ENCODE assay signal across 8 mouse cellular contexts in the genomic region with DNA sequence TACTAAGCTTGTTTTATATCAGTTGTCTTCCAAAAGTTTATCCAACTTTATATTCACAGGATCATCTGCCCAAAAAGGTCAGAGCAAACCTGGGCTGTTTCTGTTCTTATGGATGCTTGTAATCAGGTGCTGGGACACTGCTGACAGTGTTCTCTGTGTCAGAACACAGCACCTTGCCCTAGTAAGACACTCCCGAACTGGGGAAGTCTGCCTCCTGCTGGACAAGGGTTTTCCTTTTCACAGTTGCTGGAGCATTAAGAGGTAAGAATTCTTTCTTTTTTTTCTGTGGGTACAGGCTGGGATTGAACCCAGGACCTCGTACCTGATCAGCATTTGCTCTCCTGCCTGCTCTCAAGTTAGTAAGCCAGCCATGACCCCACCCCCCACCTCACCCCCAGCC.
DNase-seq lines count a peak whose midpoint lies in the region; ATAC-seq lines count a peak whose summit lies in the region.

No protein-coding gene starts in this region.

- H3K27ac ChIP-seq in midbrain, embryonic 14.5 days (replicated peaks; ENCODE audit: low read depth, low read length) = no peak overlapping the region
- no peak overlapping the region for H3K27ac ChIP-seq in midbrain, embryonic 11.5 days (ENCODE audit: low read depth, low read length)

- 69% methylated on average over 2 of the region's 2 CpGs for WGBS in midbrain, embryonic 14.5 days
- WGBS in midbrain, embryonic 11.5 days = 59% methylated on average over 2 of the region's 2 CpGs

- H3K4me2 ChIP-seq in midbrain, embryonic 14.5 days (ENCODE audit: low read length) = no peak overlapping the region
- H3K4me2 ChIP-seq in midbrain, embryonic 11.5 days = no peak overlapping the region

- no peaks in the 10 kb centered on the region for H3K9me3 ChIP-seq in midbrain, embryonic 14.5 days (ENCODE audit: control insufficient read depth, low read length)
- no peaks in the 10 kb centered on the region for H3K9me3 ChIP-seq in midbrain, embryonic 11.5 days (ENCODE audit: control insufficient read depth, low read length)

- no peaks in the 10 kb centered on the region for H3K27me3 ChIP-seq in midbrain, embryonic 14.5 days (ENCODE audit: control insufficient read depth, insufficient read depth, low read length)
- no peaks in the 10 kb centered on the region for H3K27me3 ChIP-seq in midbrain, embryonic 11.5 days (ENCODE audit: control insufficient read depth, insufficient read depth, low read length)

- ATAC-seq in midbrain, embryonic 14.5 days (ENCODE audit: low FRiP score, low TSS enrichment) = no peak
- ATAC-seq in midbrain, embryonic 11.5 days (ENCODE audit: low FRiP score) = no peak

- no peaks in the 10 kb centered on the region for H3K4me1 ChIP-seq in midbrain, embryonic 14.5 days (ENCODE audit: control insufficient read depth, insufficient read depth, low read length)
- H3K4me1 ChIP-seq in midbrain, embryonic 11.5 days (ENCODE audit: control insufficient read depth, insufficient read depth, low read length) = no peaks in the 10 kb centered on the region

- H3K4me3 ChIP-seq in midbrain, embryonic 14.5 days (replicated peaks; ENCODE audit: low read depth, low read length) = no peak overlapping the region
- no peak overlapping the region for H3K4me3 ChIP-seq in midbrain, embryonic 11.5 days (ENCODE audit: low read depth, low read length)

- H3K36me3 ChIP-seq in midbrain, embryonic 14.5 days (ENCODE audit: control insufficient read depth, insufficient read depth, low read length) = peaks cover 10% of the 10 kb centered on the region; the same call in 1 of the 2 replicates
- no peaks in the 10 kb centered on the region for H3K36me3 ChIP-seq in midbrain, embryonic 11.5 days (ENCODE audit: control insufficient read depth, insufficient read depth, low read length)

- H3K9ac ChIP-seq in midbrain, embryonic 14.5 days (replicated peaks; ENCODE audit: low read length) = no peak overlapping the region
- H3K9ac ChIP-seq in midbrain, embryonic 11.5 days (ENCODE audit: low read length) = no peak overlapping the region

- DNase-seq in cerebellum, adult 9-10 months = peak; percentile 29
- no peak for DNase-seq in cerebellum, postnatal 4 days (ENCODE audit: low spot score in 2 of 2)
- DNase-seq in midbrain, embryonic 14.5 days = peak; percentile 40
- DNase-seq in midbrain, embryonic 11.5 days (ENCODE audit: low spot score, missing footprints) = no peak
- peak; percentile 23 for DNase-seq in induced T-regulatory cell, adult 2 months (ENCODE audit: low read depth)
- DNase-seq in spleen, postnatal 36 days (ENCODE audit: low spot score in 2 of 2) = peak; percentile 43 to 71
- no peak for DNase-seq in urinary bladder, postnatal 14 days (ENCODE audit: low spot score)
- DNase-seq in left cerebral cortex, adult 9 months (ENCODE audit: low spot score in 2 of 2) = no peak

Comparison
In these comparisons a context has a peak if more than half of its experiments do, and no peak if none do; other contexts are left out.
1. DNase-seq: peak in cerebellum, adult 9-10 months (single experiment), midbrain, embryonic 14.5 days (single experiment), induced T-regulatory cell, adult 2 months (single experiment) and spleen, postnatal 36 days (2 of 2); none in cerebellum, postnatal 4 days (0 of 2), midbrain, embryonic 11.5 days (single experiment), urinary bladder, postnatal 14 days (single experiment) and left cerebral cortex, adult 9 months (0 of 2).